In genomic region chr7:116457391-116457790, GRCm38 (mm10) we compare ENCODE assay signal across 15 mouse cellular contexts. TPM values are rescaled to one million over a fixed set of nuclear protein-coding genes. Genes with fewer than 3 reads are reported as not detected.
DNase-seq lines count a peak whose midpoint lies in the region; ATAC-seq and TF ChIP-seq lines count a peak whose summit lies in the region.
"Had no signal": no experiment of that assay in that cellular context is flagged by ENCODE, and none has a peak within 500 bp of the region (broad histone marks: within the 10 kb centered on the region; RNA-seq: fewer than 3 reads in every experiment).

No protein-coding gene starts in this region.

- H3K4me3 ChIP-seq in heart, postnatal 0 days (ENCODE audit: low read depth, low read length), result no peak overlapping the region
- no peak overlapping the region for H3K4me3 ChIP-seq in heart, embryonic 10.5 days
- H3K4me3 ChIP-seq in lung, embryonic 16.5 days (ENCODE audit: low read length), result no peak overlapping the region
- H3K4me3 ChIP-seq: limb, embryonic 10.5 days; midbrain, embryonic 12.5 days had no signal

- H3K9ac ChIP-seq in heart, postnatal 0 days (replicated peaks; ENCODE audit: low read depth, low read length), result no peak overlapping the region
- H3K9ac ChIP-seq in lung, embryonic 16.5 days (ENCODE audit: low read length), result no peak overlapping the region
- H3K9ac ChIP-seq: hindbrain, embryonic 14.5 days; liver, embryonic 14.5 days; midbrain, embryonic 12.5 days had no signal

- no peak overlapping the region for H3K4me2 ChIP-seq in heart, postnatal 0 days (ENCODE audit: low read depth, low read length)
- H3K4me2 ChIP-seq in lung, embryonic 16.5 days (ENCODE audit: low read depth, low read length), result no peak overlapping the region
- H3K4me2 ChIP-seq: hindbrain, embryonic 14.5 days; midbrain, embryonic 12.5 days had no signal

- peak overlapping the region; percentile 56 for H3K27ac ChIP-seq in heart, postnatal 0 days (ENCODE audit: low read depth)
- H3K27ac ChIP-seq in heart, embryonic 10.5 days, result no peak overlapping the region
- no peak overlapping the region for H3K27ac ChIP-seq in lung, embryonic 16.5 days (ENCODE audit: low read length)
- H3K27ac ChIP-seq: hindbrain, embryonic 14.5 days; limb, embryonic 10.5 days; liver, embryonic 14.5 days; midbrain, embryonic 12.5 days had no signal

- no peak for TF ChIP-seq EP300 in heart, postnatal 0 days (IDR thresholded peaks at IDR 0.05; ENCODE audit: low read depth)

- no peaks in the 10 kb centered on the region for H3K36me3 ChIP-seq in heart, postnatal 0 days (replicated peaks; ENCODE audit: control insufficient read depth, insufficient read depth, low read length)
- H3K36me3 ChIP-seq in heart, embryonic 10.5 days, result no peaks in the 10 kb centered on the region
- no peaks in the 10 kb centered on the region for H3K36me3 ChIP-seq in lung, embryonic 16.5 days (ENCODE audit: control insufficient read depth, insufficient read depth, low read length)
- H3K36me3 ChIP-seq: limb, embryonic 10.5 days; midbrain, embryonic 12.5 days had no signal

- no peaks in the 10 kb centered on the region for H3K9me3 ChIP-seq in heart, postnatal 0 days (replicated peaks; ENCODE audit: control insufficient read depth, low read length)
- no peaks in the 10 kb centered on the region for H3K9me3 ChIP-seq in heart, embryonic 10.5 days
- no peaks in the 10 kb centered on the region for H3K9me3 ChIP-seq in lung, embryonic 16.5 days (ENCODE audit: control insufficient read depth, low read length)
- H3K9me3 ChIP-seq: limb, embryonic 10.5 days; midbrain, embryonic 12.5 days had no signal

- peak; percentile 55 for ATAC-seq in heart, postnatal 0 days (ENCODE audit: insufficient read depth, low read depth)
- peak; percentile 81 for ATAC-seq in lung, embryonic 16.5 days (ENCODE audit: low read depth)

- TF ChIP-seq CTCF in heart, postnatal 0 days (IDR thresholded peaks at IDR 0.05; ENCODE audit: low read depth), result no peak

- H3K27me3 ChIP-seq in heart, postnatal 0 days (ENCODE audit: control insufficient read depth, insufficient read depth, low read length), result no peaks in the 10 kb centered on the region
- H3K27me3 ChIP-seq in heart, embryonic 10.5 days (ENCODE audit: insufficient read depth, poor library complexity, severe bottlenecking), result no peaks in the 10 kb centered on the region
- no peaks in the 10 kb centered on the region for H3K27me3 ChIP-seq in lung, embryonic 16.5 days (ENCODE audit: control insufficient read depth, insufficient read depth, low read depth, low read length)
- H3K27me3 ChIP-seq: midbrain, embryonic 12.5 days had no signal

- 0 out of 2 replicates have a peak, but pooled peaks cover 5% of the 10 kb centered on the region for H3K4me1 ChIP-seq in heart, postnatal 0 days (ENCODE audit: control insufficient read depth, insufficient read depth)
- peaks cover 6% of the 10 kb centered on the region; the same call in 1 of the 2 replicates for H3K4me1 ChIP-seq in heart, embryonic 10.5 days
- H3K4me1 ChIP-seq in lung, embryonic 16.5 days (replicated peaks; ENCODE audit: control insufficient read depth, insufficient read depth, low read length), result peaks cover under 1% of the 10 kb centered on the region
- H3K4me1 ChIP-seq: limb, embryonic 10.5 days; midbrain, embryonic 12.5 days had no signal

- 54% methylated on average over 6 of the region's 6 CpGs for WGBS in heart, postnatal 0 days
- 75% methylated on average over 6 of the region's 6 CpGs for WGBS in heart, embryonic 10.5 days
- 36% methylated on average over 6 of the region's 6 CpGs for WGBS in lung, embryonic 16.5 days

- peak; percentile 24 for DNase-seq in heart, postnatal 0 days (ENCODE audit: low spot score)
- DNase-seq in heart, embryonic 10.5 days (ENCODE audit: low spot score), result no peak
- DNase-seq in 3T3-L1 (ENCODE audit: low read depth, low spot score) (peak; percentile 39), R1 (ENCODE audit: low read depth, low spot score) (peak; percentile 39)
- no peak for DNase-seq in right cerebral cortex, postnatal 10 days (ENCODE audit: low spot score in 2 of 2)
- no peak for DNase-seq in cerebellum, adult 9-11 months
- DNase-seq in thymus, postnatal 36 days, result no peak
- DNase-seq: cerebellum, adult 2 months; embryo, embryonic 11 days; layer of hippocampus, postnatal 36 days had no signal

RNA-seq across cellular contexts. Expression of gene Pik3c2a, which starts 14.1 kb away (rescaled TPM):
- 27.1 and 30.9 TPM in 2 replicates for total RNA-seq in heart, postnatal 0 days (2014; rRNA removed; ENCODE audit: low replicate concordance)
- 7.1 and 7.6 TPM in 2 replicates for polyA plus RNA-seq in heart, postnatal 0 days (2015; fragmentation: Nextera tagmentation; extraction: Ambion mirVana)
- 23.2 and 25.0 TPM in 2 replicates for polyA plus RNA-seq in heart, embryonic 10.5 days (2016; fragmentation: Nextera tagmentation; extraction: Ambion mirVana)
- 26.0 and 26.9 TPM in 2 replicates for polyA plus RNA-seq in lung, embryonic 16.5 days (2015; fragmentation: Nextera tagmentation; extraction: Ambion mirVana)

RNA-seq across cellular contexts. Expression of gene Nucb2, which starts 46.8 kb away (rescaled TPM):
- 4.1 and 7.6 TPM in 2 replicates for total RNA-seq in heart, postnatal 0 days (2014; rRNA removed; ENCODE audit: low replicate concordance)
- 7.4 and 8.0 TPM in 2 replicates for polyA plus RNA-seq in heart, postnatal 0 days (2015; fragmentation: Nextera tagmentation; extraction: Ambion mirVana)
- 6.7 and 7.1 TPM in 2 replicates for polyA plus RNA-seq in heart, embryonic 10.5 days (2016; fragmentation: Nextera tagmentation; extraction: Ambion mirVana)
- 23.3 and 24.2 TPM in 2 replicates for polyA plus RNA-seq in lung, embryonic 16.5 days (2015; fragmentation: Nextera tagmentation; extraction: Ambion mirVana)

Comparison
In these comparisons a context has a peak if more than half of its experiments do, and no peak if none do; other contexts are left out.
1. DNase-seq: peak in heart, postnatal 0 days (single experiment), 3T3-L1 (single experiment) and R1 (single experiment); none in heart, embryonic 10.5 days (single experiment), right cerebral cortex, postnatal 10 days (0 of 2), cerebellum, adult 9-11 months (single experiment) and thymus, postnatal 36 days (0 of 2).